8 mouse cellular contexts compared by ENCODE assay signal in genomic region chr5:150674866-150675265, GRCm38 (mm10). TPM values are rescaled to one million over a fixed set of nuclear protein-coding genes. Genes with fewer than 3 reads are reported as not detected.
DNase-seq lines count a peak whose midpoint lies in the region; ATAC-seq and TF ChIP-seq lines count a peak whose summit lies in the region.

No protein-coding gene starts in this region.

- H3K27ac ChIP-seq in cerebellum, adult 2 months (ENCODE audit: insufficient read depth, low read length), result no peak overlapping the region
- no peak overlapping the region for H3K27ac ChIP-seq in spleen, adult 2 months (ENCODE audit: insufficient read depth, low read length)
- no peak overlapping the region for H3K27ac ChIP-seq in limb, embryonic 11.5 days (replicated peaks; ENCODE audit: low read depth, low read length)
- H3K27ac ChIP-seq in stomach, embryonic 15.5 days, result no peak overlapping the region

- H3K27me3 ChIP-seq in cerebellum, adult 2 months (ENCODE audit: control insufficient read depth, insufficient read depth, low read length), result no peaks in the 10 kb centered on the region
- H3K27me3 ChIP-seq in spleen, adult 2 months (ENCODE audit: control insufficient read depth, insufficient read depth, low read length), result no peaks in the 10 kb centered on the region
- H3K27me3 ChIP-seq in limb, embryonic 11.5 days (ENCODE audit: control insufficient read depth, insufficient read depth, low read length), result no peaks in the 10 kb centered on the region
- no peaks in the 10 kb centered on the region for H3K27me3 ChIP-seq in stomach, embryonic 15.5 days (replicated peaks)

- H3K4me3 ChIP-seq in cerebellum, adult 2 months (replicated peaks; ENCODE audit: insufficient read depth, low read depth, low read length), result peak overlapping the region; percentile 13
- H3K4me3 ChIP-seq in spleen, adult 2 months (ENCODE audit: extremely low read depth, insufficient read depth, insufficient read length), result peak overlapping the region; percentile 27; the same call in 1 of the 2 replicates
- peak overlapping the region; percentile 66 for H3K4me3 ChIP-seq in limb, embryonic 11.5 days (ENCODE audit: low read depth, low read length)
- H3K4me3 ChIP-seq in stomach, embryonic 15.5 days (replicated peaks), result peak overlapping the region; percentile 94

- no peak for DNase-seq in cerebellum, adult 2 months
- no peak for DNase-seq in cerebellum, adult 8-10 months
- DNase-seq in spleen, adult 2 months (ENCODE audit: low read depth in 1 of 2, low spot score in 2 of 2), result no peak
- no peak for DNase-seq in spleen, adult 12 weeks (ENCODE audit: low spot score)
- no peak for DNase-seq in limb, embryonic 11.5 days (ENCODE audit: low spot score)
- no peak for DNase-seq in ovary, adult 18-20 months (ENCODE audit: low spot score)
- DNase-seq in gastrocnemius, postnatal 10 days, result no peak

- TF ChIP-seq CTCF in cerebellum, adult 2 months (IDR thresholded peaks at IDR 0.05; ENCODE audit: borderline replicate concordance, insufficient read depth, low read depth, low read length), result no peak
- no peak for TF ChIP-seq CTCF in spleen, adult 2 months (IDR thresholded peaks at IDR 0.05; ENCODE audit: extremely low read depth, insufficient read depth, insufficient read length, insufficient replicate concordance)

- 26% methylated on average over 6 of the region's 6 CpGs for WGBS in cerebellum, adult 2 months
- WGBS in spleen, adult 2 months, result 37% methylated on average over 6 of the region's 6 CpGs
- WGBS in limb, embryonic 11.5 days, result 65% methylated on average over 6 of the region's 6 CpGs
- 52% methylated on average over 6 of the region's 6 CpGs for WGBS in stomach, embryonic 15.5 days

- H3K4me2 ChIP-seq in limb, embryonic 11.5 days (ENCODE audit: low read depth, severe bottlenecking), result peak overlapping the region; percentile 57
- peak overlapping the region; percentile 58 for H3K4me2 ChIP-seq in stomach, embryonic 15.5 days

- ATAC-seq in limb, embryonic 11.5 days (ENCODE audit: insufficient number of reproducible peaks, low FRiP score, low TSS enrichment, low read depth), result no peak
- no peak for ATAC-seq in stomach, embryonic 15.5 days (ENCODE audit: insufficient read depth, low FRiP score, low read depth)

- no peaks in the 10 kb centered on the region for H3K36me3 ChIP-seq in spleen, adult 2 months (ENCODE audit: control insufficient read depth, insufficient read depth, low read length)
- no peaks in the 10 kb centered on the region for H3K36me3 ChIP-seq in limb, embryonic 11.5 days (ENCODE audit: control insufficient read depth, insufficient read depth, low read length)
- no peaks in the 10 kb centered on the region for H3K36me3 ChIP-seq in stomach, embryonic 15.5 days

- no peaks in the 10 kb centered on the region for H3K4me1 ChIP-seq in cerebellum, adult 2 months (ENCODE audit: control insufficient read depth, insufficient read depth, low read length)
- H3K4me1 ChIP-seq in spleen, adult 2 months (ENCODE audit: control insufficient read depth, insufficient read depth, insufficient read length), result peaks cover 4% of the 10 kb centered on the region; the same call in 1 of the 2 replicates
- H3K4me1 ChIP-seq in limb, embryonic 11.5 days (ENCODE audit: control insufficient read depth, insufficient read depth, low read length), result peaks cover 8% of the 10 kb centered on the region; the same call in 1 of the 2 replicates
- H3K4me1 ChIP-seq in stomach, embryonic 15.5 days, result peaks cover 6% of the 10 kb centered on the region; the same call in 1 of the 2 replicates

- H3K9me3 ChIP-seq in limb, embryonic 11.5 days (ENCODE audit: control insufficient read depth, low read length), result no peaks in the 10 kb centered on the region
- no peaks in the 10 kb centered on the region for H3K9me3 ChIP-seq in stomach, embryonic 15.5 days

- H3K9ac ChIP-seq in limb, embryonic 11.5 days (ENCODE audit: low read length), result no peak overlapping the region
- H3K9ac ChIP-seq in stomach, embryonic 15.5 days, result peak overlapping the region; percentile 13; the same call in 1 of the 2 replicates

- no peak for TF ChIP-seq POLR2A in cerebellum, adult 2 months (IDR thresholded peaks at IDR 0.05; ENCODE audit: borderline replicate concordance, insufficient read depth, low read length)
- TF ChIP-seq POLR2A in spleen, adult 2 months (IDR thresholded peaks at IDR 0.05; ENCODE audit: low read depth, low read length), result no peak

RNA-seq across cellular contexts. Expression of gene Pds5b, which starts 1.3 kb away (rescaled TPM):
- 27.2 and 27.6 TPM in 2 replicates for polyA plus RNA-seq in cerebellum, adult 2 months (2012; rRNA removed)
- 3.2 and 3.4 TPM in 2 replicates for polyA plus RNA-seq in spleen, adult 2 months (2012; rRNA removed)
- 52.7 and 54.3 TPM in 2 replicates for polyA plus RNA-seq in limb, embryonic 11.5 days (2014; fragmentation: Nextera tagmentation; extraction: Ambion mirVana)
- polyA plus RNA-seq in stomach, embryonic 15.5 days (2015; fragmentation: Nextera tagmentation; extraction: Ambion mirVana), result 28.4 and 29.6 TPM in 2 replicates
- total RNA-seq in gastrocnemius, postnatal 10 days (2021), result 10 to 100 TPM; 23.6 to 31.9 TPM

RNA-seq across cellular contexts. Expression of gene N4bp2l2, which starts 8.9 kb away (rescaled TPM):
- 34.3 and 37.3 TPM in 2 replicates for polyA plus RNA-seq in cerebellum, adult 2 months (2012; rRNA removed)
- polyA plus RNA-seq in spleen, adult 2 months (2012; rRNA removed), result 3.7 and 4.4 TPM in 2 replicates
- 52.4 and 53.0 TPM in 2 replicates for polyA plus RNA-seq in limb, embryonic 11.5 days (2014; fragmentation: Nextera tagmentation; extraction: Ambion mirVana)
- 38.2 and 41.5 TPM in 2 replicates for polyA plus RNA-seq in stomach, embryonic 15.5 days (2015; fragmentation: Nextera tagmentation; extraction: Ambion mirVana)
- total RNA-seq in gastrocnemius, postnatal 10 days (2021), result 10 to 100 TPM; 29.0 to 42.2 TPM

Comparison
In these comparisons a context has a peak if more than half of its experiments do, and no peak if none do; other contexts are left out.
1. H3K4me3 ChIP-seq: peak in every context shown above with its lines; median percentile 94 in stomach, embryonic 15.5 days; 66 in limb, embryonic 11.5 days; 27 in spleen, adult 2 months; 13 in cerebellum, adult 2 months.